Mouse (Mus musculus) right cerebral cortex, postnatal 36 days (tissue): ENCODE data around the gene Krtap19-2.

ENCODE experiments used
- DNase-seq, 2 experiments: peaks; one replicate each; pipeline ENCODE4 v3.0.0; 2022; ENCODE audit warnings: low spot score in 2 of 2, mixed read lengths in 1 of 2

The Krtap19-2 gene

GRCm38 (mm10) chr16:88874169-88874568 lies at the start of gene Krtap19-2:
Gene Krtap19-2 (minus strand): TSS chr16:88874269.
- DNase-seq = no peak

- DNase-seq = no peak
These were observed 22.3 kb upstream of the Krtap19-2 start, which contains the start of gene Krtap19-5 for GRCm38 (mm10) chr16:88896357-88896756. Gene Krtap19-5 (minus strand): TSS chr16:88896457.

GRCm38 (mm10) chr16:88886870-88887269 lies 12.8 kb upstream of the Krtap19-2 start:
- DNase-seq = no peak

- DNase-seq = no peak
These were observed 10.9 kb upstream of the Krtap19-2 start, which contains the start of gene Krtap19-4 for GRCm38 (mm10) chr16:88884989-88885388. Gene Krtap19-4 (minus strand): TSS chr16:88885089.

- DNase-seq = no peak
These were observed 3.9 kb upstream of the Krtap19-2 start, which contains the start of gene Krtap19-3 for GRCm38 (mm10) chr16:88877938-88878337. Gene Krtap19-3 (minus strand): TSS chr16:88878038.

DNA sequence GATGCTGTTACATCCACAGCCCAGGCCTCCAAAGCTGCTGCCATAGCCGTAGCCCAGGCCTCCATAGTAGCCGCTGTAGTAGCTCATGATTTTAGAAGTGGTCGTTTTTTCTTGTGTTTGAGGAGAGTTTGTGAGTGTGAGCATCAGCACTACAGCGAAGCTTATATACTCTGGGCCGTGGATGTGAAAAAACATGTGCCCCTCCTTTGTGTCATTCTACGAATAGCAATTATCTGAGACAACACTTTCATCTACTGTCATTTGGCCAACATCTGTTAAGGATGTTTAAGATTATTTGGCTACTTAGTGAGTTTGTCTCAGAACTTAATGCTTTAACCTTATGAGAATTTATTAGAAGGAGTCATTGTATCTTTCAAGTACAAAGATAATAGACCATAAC lies 4.8 kb downstream of the Krtap19-2 start, which contains the start of gene Krtap19-1:
Gene Krtap19-1 (minus strand): TSS at position 101 of the 400 bp plus-strand sequence.
- DNase-seq = no peak

DNA sequence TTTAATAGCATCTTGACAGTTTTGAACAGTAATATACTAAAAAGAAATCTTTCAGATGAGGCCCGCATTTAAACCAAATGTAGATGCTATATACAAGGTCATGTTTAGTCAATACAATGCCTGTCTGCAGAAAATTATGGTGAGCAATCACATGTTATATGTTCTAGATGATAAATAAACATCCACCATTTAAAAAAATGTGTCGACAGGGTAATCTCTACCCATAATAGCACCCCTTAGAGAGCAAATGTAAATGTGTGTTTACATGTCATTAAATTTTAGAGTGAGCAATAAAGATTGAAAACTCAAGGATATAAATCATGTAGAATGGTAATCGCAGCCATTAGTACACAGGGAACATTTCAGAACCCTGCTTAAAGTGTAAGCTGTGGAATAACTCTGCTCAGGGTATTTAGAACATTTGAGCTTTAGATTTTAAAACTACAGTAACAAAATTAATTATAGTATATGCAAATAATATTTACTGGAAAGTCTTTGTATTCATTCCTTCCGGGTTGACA lies 9.1 kb downstream of the Krtap19-2 start:
- DNase-seq = no peak

DNA sequence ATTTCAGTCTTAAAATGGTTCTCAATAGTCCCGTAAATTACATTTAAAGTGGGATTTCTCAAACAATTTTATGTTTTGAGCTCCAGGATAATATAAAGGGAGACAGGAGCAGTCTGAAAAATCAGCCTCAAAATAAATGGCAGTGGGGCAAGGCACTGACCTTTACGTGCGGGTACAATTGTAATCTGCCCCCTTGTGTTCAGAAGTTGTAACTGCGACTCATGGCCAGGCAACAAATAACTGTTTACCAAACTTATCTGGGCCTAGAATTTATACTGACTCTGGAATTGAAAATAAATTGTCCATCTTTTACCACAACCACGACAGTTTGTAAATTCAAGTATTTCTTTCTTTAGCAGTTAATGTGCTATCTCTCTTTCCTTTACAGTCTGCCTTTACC lies 22.6 kb downstream of the Krtap19-2 start:
- no peak for DNase-seq

DNA sequence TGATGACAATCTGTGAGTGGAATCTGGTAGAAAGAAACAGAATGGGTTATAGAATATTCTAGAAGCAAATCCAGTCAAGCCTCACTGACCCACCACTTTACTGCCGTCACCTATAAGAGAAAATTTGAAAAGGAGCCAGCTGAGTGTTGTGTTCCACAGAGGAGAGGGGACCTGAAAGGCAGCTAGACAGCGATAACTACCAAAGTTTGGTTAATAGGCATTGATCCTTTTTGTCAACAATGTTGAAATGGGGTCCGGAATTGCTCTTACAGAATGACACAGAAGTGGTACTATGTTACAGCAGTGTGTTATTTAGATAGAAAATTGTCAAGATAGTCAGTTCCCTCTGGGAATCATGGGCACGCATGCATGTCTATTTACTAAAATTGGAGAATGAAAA lies 25.5 kb downstream of the Krtap19-2 start:
- no peak for DNase-seq

DNA sequence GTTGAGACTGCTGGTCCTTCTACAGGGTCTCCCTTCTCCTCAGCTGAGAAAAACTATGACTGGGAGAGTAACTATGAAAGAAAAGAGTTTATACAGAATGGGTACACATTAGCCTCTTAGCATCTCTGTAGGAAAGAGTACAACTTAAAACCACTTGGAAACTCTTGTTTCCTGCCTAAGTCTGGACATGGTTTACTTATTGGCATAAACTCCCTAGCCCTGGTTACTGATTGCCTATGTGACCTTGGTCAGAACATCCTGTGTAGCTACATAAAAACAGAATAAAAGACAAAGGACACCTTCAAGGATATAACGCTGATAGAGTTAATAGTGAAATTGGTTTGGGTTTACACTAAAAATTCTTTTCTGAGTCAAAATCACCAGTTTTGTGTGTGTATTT lies 26.7 kb downstream of the Krtap19-2 start:
- DNase-seq = no peak

DNA sequence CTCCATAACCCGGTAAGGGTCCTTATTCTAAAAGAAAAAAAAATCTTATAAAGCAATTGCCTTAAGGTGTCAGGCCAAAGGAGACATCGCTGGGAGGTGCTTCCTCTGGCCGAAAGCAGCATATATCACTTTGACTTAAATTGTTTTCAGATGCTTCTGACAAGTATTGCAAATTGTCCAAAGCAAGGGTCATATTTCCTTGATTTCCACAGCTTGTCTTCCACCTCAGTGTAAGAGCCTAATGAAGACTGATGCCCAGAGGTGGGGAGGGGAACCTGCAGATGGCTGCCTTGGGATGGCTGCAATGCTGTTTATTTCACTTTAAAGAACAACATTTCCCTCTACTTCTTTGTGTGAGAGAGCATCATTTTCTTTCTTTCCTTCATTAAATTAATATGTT lies 47.1 kb downstream of the Krtap19-2 start:
- DNase-seq = no peak

GRCm38 (mm10) chr16:88826095-88826652 lies 47.9 kb downstream of the Krtap19-2 start, which contains the start of gene Krtap14:
Gene Krtap14 (minus strand): TSS chr16:88826145.
- no peak for DNase-seq

GRCm38 (mm10) chr16:88823736-88824135 lies 50.3 kb downstream of the Krtap19-2 start:
- DNase-seq = no peak
